In genomic region chr14:76665754-76666371, GRCm38 (mm10) we compare ENCODE assay signal across 23 mouse cellular contexts.
DNase-seq lines count a peak whose midpoint lies in the region; ATAC-seq and TF ChIP-seq lines count a peak whose summit lies in the region.
"Had no signal": no experiment of that assay in that cellular context is flagged by ENCODE, and none has a peak within 500 bp of the region (broad histone marks: within the 10 kb centered on the region; RNA-seq: fewer than 3 reads in every experiment).

No protein-coding gene starts in this region.

- no peak for TF ChIP-seq POLR2A in bone marrow macrophage, adult 2 months (IDR thresholded peaks at IDR 0.05; ENCODE audit: borderline replicate concordance, low read depth, low read length)

- H3K9me3 ChIP-seq in hindbrain, embryonic 10.5 days: no peaks in the 10 kb centered on the region
- no peaks in the 10 kb centered on the region for H3K9me3 ChIP-seq in hindbrain, postnatal 0 days (ENCODE audit: low read length)
- H3K9me3 ChIP-seq: forebrain, embryonic 13.5 days; heart, embryonic 12.5 days; hindbrain, embryonic 13.5 days; limb, embryonic 13.5 days; liver, embryonic 13.5 days had no signal

- 80% methylated on average over 12 of the region's 12 CpGs for WGBS in hindbrain, embryonic 10.5 days
- WGBS in hindbrain, postnatal 0 days: 71% methylated on average over 12 of the region's 12 CpGs

- no peak overlapping the region for H3K9ac ChIP-seq in hindbrain, postnatal 0 days (replicated peaks; ENCODE audit: low read length)
- H3K9ac ChIP-seq: forebrain, embryonic 13.5 days; heart, embryonic 12.5 days; hindbrain, embryonic 13.5 days; limb, embryonic 13.5 days; liver, embryonic 13.5 days had no signal

- H3K27me3 ChIP-seq in hindbrain, embryonic 10.5 days (ENCODE audit: insufficient read depth, poor library complexity, severe bottlenecking): no peaks in the 10 kb centered on the region
- no peaks in the 10 kb centered on the region for H3K27me3 ChIP-seq in hindbrain, postnatal 0 days (ENCODE audit: insufficient read depth, low read length)
- H3K27me3 ChIP-seq: forebrain, embryonic 13.5 days; heart, embryonic 12.5 days; hindbrain, embryonic 13.5 days; limb, embryonic 13.5 days; liver, embryonic 13.5 days had no signal

- TF ChIP-seq CTCF in hindbrain, postnatal 0 days (IDR thresholded peaks at IDR 0.05; ENCODE audit: low read depth): no peak
- no peak for TF ChIP-seq CTCF in bone marrow macrophage, adult 2 months (IDR thresholded peaks at IDR 0.05; ENCODE audit: low read depth, low read length)

- no peaks in the 10 kb centered on the region for H3K36me3 ChIP-seq in hindbrain, embryonic 10.5 days
- no peaks in the 10 kb centered on the region for H3K36me3 ChIP-seq in hindbrain, postnatal 0 days (ENCODE audit: insufficient read depth, low read length)
- H3K36me3 ChIP-seq: heart, embryonic 12.5 days; hindbrain, embryonic 13.5 days; limb, embryonic 13.5 days; liver, embryonic 13.5 days had no signal

- no peak overlapping the region for H3K4me3 ChIP-seq in hindbrain, embryonic 10.5 days
- no peak overlapping the region for H3K4me3 ChIP-seq in hindbrain, postnatal 0 days (ENCODE audit: low read length)
- H3K4me3 ChIP-seq in bone marrow macrophage, adult 2 months (ENCODE audit: insufficient read depth, low read length): peak overlapping the region; percentile 13; the same call in 1 of the 2 replicates
- H3K4me3 ChIP-seq: forebrain, embryonic 13.5 days; heart, embryonic 12.5 days; hindbrain, embryonic 13.5 days; limb, embryonic 13.5 days; liver, embryonic 13.5 days had no signal

- H3K27ac ChIP-seq in hindbrain, embryonic 10.5 days: 0 out of 2 replicates have a peak overlapping the region, but pooled peaks have one; percentile 12
- no peak overlapping the region for H3K27ac ChIP-seq in hindbrain, postnatal 0 days
- H3K27ac ChIP-seq in bone marrow macrophage, adult 2 months (ENCODE audit: insufficient read depth, low read depth, low read length): no peak overlapping the region
- H3K27ac ChIP-seq: forebrain, embryonic 13.5 days; hindbrain, embryonic 13.5 days; liver, embryonic 13.5 days had no signal

- H3K4me1 ChIP-seq in hindbrain, embryonic 10.5 days (replicated peaks): peaks cover 9% of the 10 kb centered on the region; the same call in 1 of the 2 replicates
- H3K4me1 ChIP-seq in hindbrain, postnatal 0 days (ENCODE audit: insufficient read depth, low read length): no peaks in the 10 kb centered on the region
- peaks cover 15% of the 10 kb centered on the region for H3K4me1 ChIP-seq in bone marrow macrophage, adult 2 months (ENCODE audit: control insufficient read depth, insufficient read depth, low read length)
- H3K4me1 ChIP-seq: forebrain, embryonic 13.5 days; hindbrain, embryonic 13.5 days; liver, embryonic 13.5 days had no signal

- no peak for ATAC-seq in hindbrain, postnatal 0 days
- ATAC-seq in megakaryocyte progenitor cell, adult 5-6 weeks (replicated peaks; ENCODE audit: poor library complexity): peak; percentile 73
- ATAC-seq: CD4-positive, CD25-positive, alpha-beta regulatory T cell, adult 4 months; forebrain, embryonic 13.5 days had no signal

- H3K4me2 ChIP-seq in hindbrain, postnatal 0 days (ENCODE audit: low read depth, low read length): no peak overlapping the region
- H3K4me2 ChIP-seq: forebrain, embryonic 13.5 days; heart, embryonic 12.5 days; hindbrain, embryonic 13.5 days; limb, embryonic 13.5 days; liver, embryonic 13.5 days had no signal

- no peak for DNase-seq in hindbrain, embryonic 10.5 days (ENCODE audit: low spot score)
- no peak for DNase-seq in hindbrain, postnatal 0 days (ENCODE audit: low spot score)
- peak; percentile 75 for DNase-seq in 416B (ENCODE audit: low read depth)
- no peak for DNase-seq in natural killer cell, adult 2 months (ENCODE audit: low spot score in 2 of 2)
- DNase-seq in kidney, postnatal 25 days: no peak
- no peak for DNase-seq in frontal cortex, adult 2 months (ENCODE audit: extremely low spot score in 1 of 2, low spot score in 1 of 2)
- DNase-seq: adrenal gland, adult 2 months; cerebellum, adult 2 months; cerebellum, postnatal 25 days; gastrocnemius, postnatal 10 days; heart, adult 18-20 months; heart, postnatal 10 days; kidney, adult 2 months; kidney, postnatal 36 days; liver, embryonic 13.5 days; lung, adult 2 months had no signal
